Mouse (Mus musculus) hindbrain, embryonic 13.5 days (tissue): Measurements from ENCODE around the gene Fus. TPM values are rescaled to one million over a fixed set of nuclear protein-coding genes. Genes with fewer than 3 reads are reported as not detected.

ENCODE experiments used
- ATAC-seq: fragments of 200-750 bp; cut with Nextera tagmentation; 2 replicates; pipeline ENCODE4 v1.8.0; 2017; ENCODE audit warnings: moderate TSS enrichment; ENCODE audit not compliant: low FRiP score
- H3K27ac ChIP-seq: fragments of 300-500 bp; sonication (generic); 2 replicates; pipeline ENCODE4 v1.5.1; 2015; ENCODE audit warnings: inconsistent platforms, mild to moderate bottlenecking, moderate library complexity
- H3K27me3 ChIP-seq: fragments of 300-500 bp; sonication (generic); 2 replicates; pipeline ENCODE4 v1.6.1; 2015; ENCODE audit warnings: mild to moderate bottlenecking, inconsistent platforms
- H3K36me3 ChIP-seq: fragments of 300-500 bp; sonication (generic); 2 replicates; pipeline ENCODE4 v1.6.1; 2015; ENCODE audit warnings: mild to moderate bottlenecking, inconsistent platforms
- H3K4me1 ChIP-seq: fragments of 300-500 bp; sonication (generic); replicated peaks from 2 replicates; pipeline ENCODE4 v1.6.1; 2015; ENCODE audit warnings: inconsistent platforms
- H3K4me2 ChIP-seq: fragments of 300-500 bp; sonication (generic); 2 replicates; pipeline ENCODE4 v1.6.1; 2015; ENCODE audit warnings: inconsistent platforms, mild to moderate bottlenecking, moderate library complexity
- H3K4me3 ChIP-seq: fragments of 300-500 bp; sonication (generic); 2 replicates; pipeline ENCODE4 v1.5.1; 2015; ENCODE audit warnings: mild to moderate bottlenecking, inconsistent platforms
- H3K9ac ChIP-seq: fragments of 300-500 bp; sonication (generic); 2 replicates; pipeline ENCODE4 v1.6.1; 2015; ENCODE audit warnings: mild to moderate bottlenecking, inconsistent platforms
- H3K9me3 ChIP-seq: fragments of 300-500 bp; sonication (generic); 2 replicates; pipeline ENCODE4 v1.6.1; 2016; ENCODE audit warnings: inconsistent platforms
- WGBS: fragments of 180-500 bp; shearing (Covaris S2); methylation state at CpG from one replicate; pipeline ENCODE4 v1.1.7; 2015; 5-methylcytosine and 5-hydroxymethylcytosine counted together
- polyA plus RNA-seq: library from polyadenylated mRNA; unstranded; fragments of >200 nt; fragmentation: Nextera tagmentation; extraction: Ambion mirVana; gene quantifications from 2 replicates; pipeline ENCODE4 v1.2.1, GENCODE M21; 2015

The Fus gene
- polyA plus RNA-seq, 1 experiment from 2014 or later: 397 TPM

GRCm38 (mm10) chr7:127959364-127959763, 7.9 kb upstream of the Fus start:
- Histone ChIP-seq H3K9me3 (no peaks in the 10 kb centered on the region), H3K4me2 (no peak overlapping the region), H3K36me3 (no peaks in the 10 kb centered on the region), H3K4me3 (no peak overlapping the region), H3K27ac (no peak overlapping the region), H3K9ac (no peak overlapping the region), H3K4me1 (no peaks in the 10 kb centered on the region), H3K27me3 (no peaks in the 10 kb centered on the region)
- ATAC-seq: no peak
- WGBS: 71% methylated on average over 5 of the region's 5 CpGs

- peak overlapping the region; percentile 97 for H3K9ac ChIP-seq
- peaks cover 28% of the 10 kb centered on the region for H3K4me1 ChIP-seq
- H3K9me3 ChIP-seq: no peaks in the 10 kb centered on the region
- 11% methylated on average over 10 of the region's 10 CpGs for WGBS
- H3K27me3 ChIP-seq: no peaks in the 10 kb centered on the region
- ATAC-seq: peak; percentile 17
- H3K4me3 ChIP-seq: peak overlapping the region; percentile 94
- peaks cover 17% of the 10 kb centered on the region for H3K36me3 ChIP-seq
- peak overlapping the region; percentile 65 for H3K4me2 ChIP-seq
- H3K27ac ChIP-seq: peak overlapping the region; percentile 98
Observed at GRCm38 (mm10) chr7:127966371-127966918, 812 bp upstream of the Fus start.

- Histone ChIP-seq H3K36me3 (peaks cover 35% of the 10 kb centered on the region), H3K4me2 (peak overlapping the region; percentile 74), H3K4me3 (peak overlapping the region; percentile 94), H3K9ac (peak overlapping the region; percentile 97), H3K9me3 (no peaks in the 10 kb centered on the region), H3K27ac (peak overlapping the region; percentile 98), H3K27me3 (no peaks in the 10 kb centered on the region), H3K4me1 (peaks cover 28% of the 10 kb centered on the region)
- 1% methylated on average over 31 of the region's 42 CpGs for WGBS
- 0 out of 2 replicates have a peak, but pooled peaks have one; percentile 26 for ATAC-seq
Observed at GRCm38 (mm10) chr7:127967922-127968828, 918 bp downstream of the Fus start.

- no peaks in the 10 kb centered on the region for H3K27me3 ChIP-seq
- ATAC-seq: no peak
- 94% methylated on average over 2 of the region's 2 CpGs for WGBS
Observed at GRCm38 (mm10) chr7:127974413-127974930, 7.2 kb downstream of the Fus start.

GRCm38 (mm10) chr7:127978856-127979255, 11.6 kb downstream of the Fus start:
- H3K4me3 ChIP-seq: no peak overlapping the region
- 0 out of 2 replicates have a peak, but pooled peaks cover 3% of the 10 kb centered on the region for H3K4me1 ChIP-seq
- peaks cover 96% of the 10 kb centered on the region for H3K36me3 ChIP-seq
- H3K9ac ChIP-seq: no peak overlapping the region
- no peaks in the 10 kb centered on the region for H3K9me3 ChIP-seq
- no peak overlapping the region for H3K4me2 ChIP-seq
- H3K27ac ChIP-seq: no peak overlapping the region
- 96% methylated on average over 2 of the region's 2 CpGs for WGBS
- no peaks in the 10 kb centered on the region for H3K27me3 ChIP-seq
- ATAC-seq: no peak

More at GRCm38 (mm10) chr7:127974413-127974930, 7.2 kb downstream of the Fus start:
- Histone ChIP-seq H3K4me2 (no peak overlapping the region), H3K9ac (no peak overlapping the region), H3K4me1 (peaks cover 11% of the 10 kb centered on the region), H3K36me3 (peaks cover 93% of the 10 kb centered on the region), H3K9me3 (no peaks in the 10 kb centered on the region), H3K4me3 (no peak overlapping the region), H3K27ac (no peak overlapping the region)

GRCm38 (mm10) chr7:127980606-127981005, 13.3 kb downstream of the Fus start:
- Histone ChIP-seq H3K36me3 (peaks cover 97% of the 10 kb centered on the region), H3K9me3 (no peaks in the 10 kb centered on the region), H3K27me3 (no peaks in the 10 kb centered on the region), H3K4me1 (no peaks in the 10 kb centered on the region), H3K9ac (no peak overlapping the region), H3K4me3 (no peak overlapping the region), H3K4me2 (no peak overlapping the region), H3K27ac (no peak overlapping the region)
- 94% methylated on average over 3 of the region's 3 CpGs for WGBS
- no peak for ATAC-seq

GRCm38 (mm10) chr7:127988904-127989303, 21.6 kb downstream of the Fus start:
- Histone ChIP-seq H3K27me3 (no peaks in the 10 kb centered on the region), H3K4me3 (no peak overlapping the region), H3K4me1 (peaks cover 9% of the 10 kb centered on the region; the same call in 1 of the 2 replicates), H3K4me2 (no peak overlapping the region), H3K36me3 (peaks cover 74% of the 10 kb centered on the region), H3K9ac (no peak overlapping the region), H3K27ac (no peak overlapping the region), H3K9me3 (no peaks in the 10 kb centered on the region)
- ATAC-seq: no peak
- WGBS: 100% methylated on average over 1 of the region's 1 CpGs

- no peaks in the 10 kb centered on the region for H3K27me3 ChIP-seq
- H3K36me3 ChIP-seq: peaks cover 44% of the 10 kb centered on the region
- H3K4me3 ChIP-seq: no peak overlapping the region
- H3K9ac ChIP-seq: no peak overlapping the region
- no peak overlapping the region for H3K4me2 ChIP-seq
- peak overlapping the region; percentile 14; the same call in 1 of the 2 replicates for H3K27ac ChIP-seq
- peaks cover 9% of the 10 kb centered on the region; the same call in 1 of the 2 replicates for H3K4me1 ChIP-seq
- ATAC-seq: peak; percentile 67; the same call in 1 of the 2 replicates
- WGBS: 48% methylated on average over 6 of the region's 6 CpGs
- no peaks in the 10 kb centered on the region for H3K9me3 ChIP-seq
Observed at GRCm38 (mm10) chr7:127991643-127992487, 24.6 kb downstream of the Fus start.

- Histone ChIP-seq H3K4me1 (peaks cover 9% of the 10 kb centered on the region; the same call in 1 of the 2 replicates), H3K9me3 (no peaks in the 10 kb centered on the region), H3K4me2 (peak overlapping the region; percentile 36), H3K9ac (no peak overlapping the region), H3K27ac (0 out of 2 replicates have a peak overlapping the region, but pooled peaks have one; percentile 4), H3K36me3 (peaks cover 35% of the 10 kb centered on the region), H3K27me3 (no peaks in the 10 kb centered on the region), H3K4me3 (peak overlapping the region; percentile 2; the same call in 1 of the 2 replicates)
- ATAC-seq: no peak
- WGBS: 57% methylated on average over 5 of the region's 5 CpGs
Observed at GRCm38 (mm10) chr7:127992488-127993340, 25.5 kb downstream of the Fus start.

GRCm38 (mm10) chr7:127993341-127993977, 26.2 kb downstream of the Fus start, which contains the start of gene Pycard:
Pycard (minus strand) TSS chr7:127993867.
- H3K27me3 ChIP-seq: no peaks in the 10 kb centered on the region
- 20% methylated on average over 18 of the region's 18 CpGs for WGBS
- H3K27ac ChIP-seq: no peak within 1 kb of the TSS
- peak within 1 kb of the TSS; percentile 36 for H3K4me2 ChIP-seq
- peak; percentile 32; the same call in 1 of the 2 replicates for ATAC-seq
- peaks cover 9% of the 10 kb centered on the region; the same call in 1 of the 2 replicates for H3K4me1 ChIP-seq
- peak within 1 kb of the TSS; percentile 2; the same call in 1 of the 2 replicates for H3K4me3 ChIP-seq
- H3K9me3 ChIP-seq: no peaks in the 10 kb centered on the region
- peak within 1 kb of the TSS; percentile 36; the same call in 1 of the 2 replicates for H3K9ac ChIP-seq
- H3K36me3 ChIP-seq: peaks cover 31% of the 10 kb centered on the region
